Mouse (Mus musculus) limb, embryonic 11.5 days (tissue): Measurements from ENCODE around the gene Elfn1. TPM values are rescaled to one million over a fixed set of nuclear protein-coding genes. Genes with fewer than 3 reads are reported as not detected.

Source experiments
- ATAC-seq: fragments of 200-750 bp; cut with Nextera tagmentation; 2 replicates; pipeline ENCODE4 v1.8.0; 2017; ENCODE audit warnings: low read depth; ENCODE audit not compliant: insufficient number of reproducible peaks, low FRiP score, low TSS enrichment
- DNase-seq: peaks from one replicate; pipeline ENCODE4 v3.0.0-alpha.2; 2015; ENCODE audit warnings: low spot score
- H3K27ac ChIP-seq: fragments of 300-500 bp; sonication (generic); replicated peaks from 2 replicates; pipeline ENCODE4 v1.5.1; 2014; ENCODE audit warnings: low read depth, mild to moderate bottlenecking, low read length
- H3K27me3 ChIP-seq: fragments of 300-500 bp; sonication (generic); 2 replicates; pipeline ENCODE4 v1.6.1; 2014; ENCODE audit warnings: mild to moderate bottlenecking, low read length, mixed read lengths; ENCODE audit not compliant: control insufficient read depth, insufficient read depth
- H3K36me3 ChIP-seq: fragments of 300-500 bp; sonication (generic); 2 replicates; pipeline ENCODE4 v1.6.1; 2014; ENCODE audit warnings: mild to moderate bottlenecking, low read length, moderate library complexity, mixed read lengths; ENCODE audit not compliant: control insufficient read depth, insufficient read depth
- H3K4me1 ChIP-seq: fragments of 300-500 bp; sonication (generic); 2 replicates; pipeline ENCODE4 v1.6.1; 2014; ENCODE audit warnings: low read length, mixed read lengths; ENCODE audit not compliant: control insufficient read depth, insufficient read depth
- H3K4me2 ChIP-seq: fragments of 300-500 bp; sonication (generic); 2 replicates; pipeline ENCODE4 v1.6.1; 2014; ENCODE audit warnings: low read depth, mild to moderate bottlenecking, moderate library complexity; ENCODE audit not compliant: severe bottlenecking
- H3K4me3 ChIP-seq: fragments of 300-500 bp; sonication (generic); 2 replicates; pipeline ENCODE4 v1.5.1; 2014; ENCODE audit warnings: low read depth, low read length
- H3K9ac ChIP-seq: fragments of 300-500 bp; sonication (generic); 2 replicates; pipeline ENCODE4 v1.6.1; 2014; ENCODE audit warnings: mild to moderate bottlenecking, low read length
- H3K9me3 ChIP-seq: fragments of 300-500 bp; sonication (generic); 2 replicates; pipeline ENCODE4 v1.6.1; 2016; ENCODE audit warnings: low read length; ENCODE audit not compliant: control insufficient read depth
- WGBS: fragments of 180-500 bp; shearing (Covaris S2); extraction: QIAGEN DNeasy Blood & Tissue Kit; methylation state at CpG from one replicate; pipeline ENCODE4 v1.1.7; 2014; 5-methylcytosine and 5-hydroxymethylcytosine counted together
- polyA plus RNA-seq: library from polyadenylated mRNA; unstranded; fragments of >200 nt; fragmentation: Nextera tagmentation; extraction: Ambion mirVana; gene quantifications from 2 replicates; pipeline ENCODE4 v1.2.1, GENCODE M21; 2014

Gene Elfn1
- polyA plus RNA-seq, 1 experiment from 2014 or later: 0.08 TPM

- Histone ChIP-seq H3K9me3 (no peaks in the 10 kb centered on the region), H3K36me3 (no peaks in the 10 kb centered on the region), H3K4me1 (peaks cover 26% of the 10 kb centered on the region), H3K4me3 (peak overlapping the region; percentile 56), H3K27me3 (peaks cover 74% of the 10 kb centered on the region), H3K27ac (no peak overlapping the region), H3K9ac (peak overlapping the region; percentile 54), H3K4me2 (peak overlapping the region; percentile 94)
- DNase-seq: no peak
- no peak for ATAC-seq
- under 1% methylated on average over 62 of the region's 78 CpGs for WGBS
Measured at GRCm38 (mm10) chr5:139908243-139908810, 584 bp downstream of the Elfn1 start.

GRCm38 (mm10) chr5:139908811-139909627 lies 1.3 kb downstream of the Elfn1 start:
- DNase-seq (peak; percentile 71), ATAC-seq (no peak)
- no peaks in the 10 kb centered on the region for H3K9me3 ChIP-seq
- H3K4me3 ChIP-seq: peak overlapping the region; percentile 56
- H3K4me2 ChIP-seq: peak overlapping the region; percentile 94
- no peak overlapping the region for H3K27ac ChIP-seq
- no peaks in the 10 kb centered on the region for H3K36me3 ChIP-seq
- under 1% methylated on average over 47 of the region's 50 CpGs for WGBS
- H3K27me3 ChIP-seq: peaks cover 81% of the 10 kb centered on the region
- H3K4me1 ChIP-seq: peaks cover 26% of the 10 kb centered on the region
- H3K9ac ChIP-seq: peak overlapping the region; percentile 54

GRCm38 (mm10) chr5:139909710-139910550 lies 2.2 kb downstream of the Elfn1 start:
- Histone ChIP-seq H3K4me2 (no peak overlapping the region), H3K9me3 (no peaks in the 10 kb centered on the region), H3K36me3 (no peaks in the 10 kb centered on the region), H3K4me3 (peak overlapping the region; percentile 56; the same call in 1 of the 2 replicates), H3K27me3 (peaks cover 88% of the 10 kb centered on the region), H3K4me1 (peaks cover 26% of the 10 kb centered on the region), H3K9ac (no peak overlapping the region), H3K27ac (no peak overlapping the region)
- ATAC-seq: no peak
- under 1% methylated on average over 29 of the region's 29 CpGs for WGBS
- DNase-seq: peak; percentile 45

- no peak overlapping the region for H3K4me3 ChIP-seq
Measured at GRCm38 (mm10) chr5:139910755-139911300, 3.1 kb downstream of the Elfn1 start.

GRCm38 (mm10) chr5:139911506-139911905 lies 3.8 kb downstream of the Elfn1 start:
- Histone ChIP-seq H3K4me1 (peaks cover 26% of the 10 kb centered on the region), H3K9ac (no peak overlapping the region), H3K4me3 (no peak overlapping the region), H3K36me3 (no peaks in the 10 kb centered on the region), H3K9me3 (no peaks in the 10 kb centered on the region), H3K27ac (no peak overlapping the region), H3K4me2 (no peak overlapping the region; the same call in 1 of the 2 replicates), H3K27me3 (peaks cover 92% of the 10 kb centered on the region)
- 2% methylated on average over 19 of the region's 19 CpGs for WGBS
- no peak for DNase-seq
- ATAC-seq: no peak

More at GRCm38 (mm10) chr5:139910755-139911300, 3.1 kb downstream of the Elfn1 start:
- DNase-seq: no peak
- H3K36me3 ChIP-seq: no peaks in the 10 kb centered on the region
- H3K9ac ChIP-seq: no peak overlapping the region
- peaks cover 26% of the 10 kb centered on the region for H3K4me1 ChIP-seq
- no peaks in the 10 kb centered on the region for H3K9me3 ChIP-seq
- ATAC-seq: no peak
- H3K27me3 ChIP-seq: peaks cover 95% of the 10 kb centered on the region
- no peak overlapping the region for H3K4me2 ChIP-seq
- 7% methylated on average over 3 of the region's 3 CpGs for WGBS
- H3K27ac ChIP-seq: no peak overlapping the region

GRCm38 (mm10) chr5:139912121-139912771 lies 4.5 kb downstream of the Elfn1 start:
- DNase-seq: peak; percentile 68
- peaks cover 23% of the 10 kb centered on the region for H3K4me1 ChIP-seq
- peak overlapping the region; percentile 47 for H3K4me3 ChIP-seq
- ATAC-seq: no peak
- no peak overlapping the region for H3K27ac ChIP-seq
- no peaks in the 10 kb centered on the region for H3K36me3 ChIP-seq
- H3K27me3 ChIP-seq: peaks cover 86% of the 10 kb centered on the region
- H3K9ac ChIP-seq: no peak overlapping the region; the same call in 1 of the 2 replicates
- 0% methylated on average over 44 of the region's 64 CpGs for WGBS
- H3K9me3 ChIP-seq: no peaks in the 10 kb centered on the region
- peak overlapping the region; percentile 95 for H3K4me2 ChIP-seq

GRCm38 (mm10) chr5:139921666-139922065 lies 13.9 kb downstream of the Elfn1 start:
- no peak overlapping the region for H3K9ac ChIP-seq
- no peak for ATAC-seq
- H3K27me3 ChIP-seq: 0 out of 2 replicates have a peak, but pooled peaks cover under 1% of the 10 kb centered on the region
- H3K36me3 ChIP-seq: no peaks in the 10 kb centered on the region
- WGBS: 66% methylated on average over 11 of the region's 11 CpGs
- DNase-seq: no peak
- H3K27ac ChIP-seq: no peak overlapping the region
- H3K9me3 ChIP-seq: no peaks in the 10 kb centered on the region; the same call in 1 of the 2 replicates
- no peak overlapping the region for H3K4me3 ChIP-seq
- H3K4me2 ChIP-seq: no peak overlapping the region
- no peaks in the 10 kb centered on the region for H3K4me1 ChIP-seq
